Mouse (Mus musculus) urinary bladder, adult 18-20 months (tissue): ENCODE data around the gene Misp.

Experiments
- DNase-seq, 2 experiments: peaks; one replicate each; pipeline ENCODE4 v3.0.0; 2022; ENCODE audit warnings: low spot score in 2 of 2, mixed read lengths in 2 of 2

Gene Misp

DNA sequence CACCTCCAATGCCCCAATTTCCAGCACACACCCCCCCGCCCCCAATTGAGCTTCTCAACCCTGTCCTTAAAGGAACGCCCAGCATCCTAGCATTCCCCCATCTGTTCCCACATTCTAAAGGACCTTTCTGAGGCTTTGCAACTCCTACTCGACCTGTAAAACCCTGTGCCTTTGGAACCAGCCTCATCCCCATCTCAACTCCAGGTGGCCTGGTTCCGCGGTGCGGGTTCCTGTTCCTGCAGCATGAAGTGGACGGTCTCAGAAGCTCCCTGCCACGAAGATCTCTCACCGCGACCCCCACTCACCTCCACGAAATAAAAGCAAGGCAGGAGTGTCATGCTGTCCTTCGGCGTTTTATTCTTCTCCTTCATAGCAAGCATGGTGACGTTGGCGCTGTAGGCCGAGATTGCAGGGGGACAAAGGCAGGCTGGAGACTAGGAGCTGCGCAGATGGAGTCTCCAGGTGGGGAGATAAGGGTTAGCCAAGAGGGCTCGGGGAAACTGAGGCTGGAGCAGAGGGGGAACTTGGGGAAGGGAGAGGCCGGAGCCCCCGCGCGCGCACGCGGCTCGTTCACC lies 53.0 kb downstream of the Misp start:
- DNase-seq, result no peak

DNA sequence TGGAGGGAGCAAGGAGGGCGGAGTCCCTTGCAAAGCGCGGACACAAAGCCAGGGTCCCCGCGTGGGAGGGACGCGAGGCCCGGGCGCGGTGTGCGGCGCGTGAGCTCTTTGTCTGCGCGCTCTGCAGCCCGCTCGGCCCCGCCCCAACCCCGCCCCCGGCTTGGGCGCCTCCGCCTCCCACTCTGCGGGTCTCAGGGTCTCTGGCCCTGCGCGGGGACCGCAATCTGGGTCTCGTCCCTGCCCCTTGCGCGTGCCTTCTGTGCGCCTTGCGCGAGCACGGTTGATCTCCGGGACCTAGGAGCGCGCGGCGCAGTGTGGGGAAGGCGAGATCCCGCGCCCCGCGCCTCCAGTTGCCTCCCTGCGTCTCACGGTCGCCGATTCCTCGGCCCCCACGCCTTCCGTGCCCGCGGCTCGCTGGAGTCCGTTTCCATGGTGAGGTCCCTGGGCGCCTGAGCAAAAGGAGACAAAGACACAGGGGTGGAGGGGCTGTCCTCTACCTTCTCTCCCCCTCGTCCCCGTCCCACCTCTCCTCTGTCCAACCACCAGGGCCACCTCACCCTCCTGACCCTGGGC lies 53.6 kb downstream of the Misp start, which contains the start of the genes Prtn3 and Plppr3:
Prtn3 (plus strand) TSS at position 187 of the 573 bp plus-strand sequence.
Plppr3 (minus strand) TSS at position 345 of the 573 bp plus-strand sequence.
- DNase-seq, result no peak

- DNase-seq, result no peak
These were observed 56.4 kb downstream of the Misp start for GRCm38 (mm10) chr10:79877174-79877573.

DNA sequence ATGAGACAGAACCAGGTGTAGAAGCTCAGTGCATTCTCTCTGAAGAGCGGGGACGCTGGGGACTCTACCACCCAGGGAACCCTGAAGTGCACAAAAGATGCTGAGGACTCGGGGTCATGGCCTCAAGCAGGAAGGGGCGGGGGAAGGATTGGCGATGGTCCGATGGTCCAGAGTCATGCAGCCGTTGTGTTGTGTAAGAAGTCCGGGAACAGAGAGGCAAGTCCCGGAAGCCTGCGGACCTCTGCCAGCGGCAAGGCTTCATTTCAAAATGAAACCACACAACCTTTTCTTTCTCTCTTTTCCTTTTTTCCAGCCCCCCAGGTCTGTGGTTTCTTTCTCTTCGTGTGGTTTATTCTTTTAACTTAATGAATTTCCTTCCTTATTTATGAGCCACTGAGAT lies 57.0 kb downstream of the Misp start:
- no peak for DNase-seq

DNA sequence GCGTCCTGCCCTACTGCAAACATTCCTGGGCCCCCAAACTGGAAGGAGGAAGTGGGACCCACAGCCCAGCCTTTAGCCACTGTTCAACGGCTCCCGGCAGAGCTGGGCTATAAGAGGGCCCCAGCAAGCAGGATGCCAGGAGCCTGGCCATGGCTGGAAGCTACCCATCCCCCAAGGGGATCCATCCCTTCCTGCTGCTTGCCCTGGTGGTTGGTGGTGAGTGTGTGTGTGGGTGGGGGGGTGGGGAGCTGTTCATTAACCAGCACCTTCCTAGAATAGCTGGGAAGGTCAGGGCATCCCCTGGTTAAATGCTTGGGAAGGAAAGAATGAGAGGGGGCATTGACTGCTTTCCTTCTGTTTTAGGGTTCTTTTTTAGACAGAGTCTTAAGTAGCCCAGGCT lies 58.7 kb downstream of the Misp start:
- DNase-seq, result no peak
